19 mouse cellular contexts compared by ENCODE assay signal in genomic region chr12:82179626-82180025, GRCm38 (mm10). TPM values are rescaled to one million over a fixed set of nuclear protein-coding genes. Genes with fewer than 3 reads are reported as not detected.
DNase-seq lines count a peak whose midpoint lies in the region; ATAC-seq lines count a peak whose summit lies in the region.
"Had no signal": no experiment of that assay in that cellular context is flagged by ENCODE, and none has a peak within 500 bp of the region (broad histone marks: within the 10 kb centered on the region; RNA-seq: fewer than 3 reads in every experiment).

No protein-coding gene starts in this region.

- DNase-seq in heart, embryonic 10.5 days (ENCODE audit: low spot score): peak; percentile 52
- DNase-seq in heart, postnatal 36 days: no peak
- peak; percentile 45 to 46 for DNase-seq in B cell, adult 2 months
- DNase-seq in layer of hippocampus, postnatal 10 days (ENCODE audit: low spot score in 2 of 2): no peak
- DNase-seq in midbrain, embryonic 10.5 days (ENCODE audit: low spot score): no peak
- DNase-seq: adrenal gland, postnatal 14 days; cerebellum, adult 2 months; cerebellum, postnatal 14 days; embryo, embryonic 11 days; gastrocnemius, postnatal 14 days had no signal

- H3K4me3 ChIP-seq in heart, embryonic 10.5 days: no peak overlapping the region
- H3K4me3 ChIP-seq in midbrain, embryonic 10.5 days: no peak overlapping the region
- H3K4me3 ChIP-seq: embryonic facial prominence, embryonic 15.5 days; erythroblast, embryonic 14.5 days; forebrain, embryonic 12.5 days; heart, embryonic 13.5 days; hindbrain, embryonic 13.5 days had no signal

- peaks cover 13% of the 10 kb centered on the region for H3K4me1 ChIP-seq in heart, embryonic 10.5 days
- peaks cover 1% of the 10 kb centered on the region; the same call in 1 of the 2 replicates for H3K4me1 ChIP-seq in midbrain, embryonic 10.5 days
- H3K4me1 ChIP-seq: forebrain, embryonic 12.5 days; hindbrain, embryonic 13.5 days had no signal

- no peaks in the 10 kb centered on the region for H3K27me3 ChIP-seq in heart, embryonic 10.5 days (ENCODE audit: insufficient read depth, poor library complexity, severe bottlenecking)
- H3K27me3 ChIP-seq in midbrain, embryonic 10.5 days (ENCODE audit: low read depth, poor library complexity, severe bottlenecking): no peaks in the 10 kb centered on the region
- H3K27me3 ChIP-seq: embryonic facial prominence, embryonic 15.5 days; forebrain, embryonic 12.5 days; heart, embryonic 13.5 days; hindbrain, embryonic 13.5 days had no signal

- WGBS in heart, embryonic 10.5 days: 90% methylated on average over 4 of the region's 4 CpGs
- WGBS in midbrain, embryonic 10.5 days: 87% methylated on average over 4 of the region's 4 CpGs

- intact Hi-C loops in heart, postnatal 36 days (cut with DNase I): no loop called here

- H3K36me3 ChIP-seq in heart, embryonic 10.5 days: peaks cover 38% of the 10 kb centered on the region
- H3K36me3 ChIP-seq in midbrain, embryonic 10.5 days: peaks cover 69% of the 10 kb centered on the region

- ATAC-seq in monocyte, adult 5-6 weeks (replicated peaks; ENCODE audit: insufficient number of reproducible peaks, low FRiP score, low TSS enrichment, poor library complexity, severe bottlenecking): peak; percentile 56; the same call in 1 of the 2 replicates
- ATAC-seq: CD4-positive, CD25-positive, alpha-beta regulatory T cell, adult 4 months; forebrain, embryonic 16.5 days; hindbrain, postnatal 0 days had no signal

- H3K27ac ChIP-seq in heart, embryonic 10.5 days: no peak overlapping the region
- no peak overlapping the region for H3K27ac ChIP-seq in midbrain, embryonic 10.5 days (replicated peaks)
- H3K27ac ChIP-seq: embryonic facial prominence, embryonic 15.5 days; forebrain, embryonic 12.5 days; heart, embryonic 13.5 days; hindbrain, embryonic 13.5 days; hindbrain, postnatal 0 days had no signal

- 0 out of 2 replicates have a peak, but pooled peaks cover 2% of the 10 kb centered on the region for H3K9me3 ChIP-seq in heart, embryonic 10.5 days
- H3K9me3 ChIP-seq in midbrain, embryonic 10.5 days (replicated peaks): peaks cover 19% of the 10 kb centered on the region
- H3K9me3 ChIP-seq: embryonic facial prominence, embryonic 15.5 days; forebrain, embryonic 12.5 days had no signal

RNA-seq across cellular contexts. Expression of gene Sipa1l1, which starts 10.5 kb away (rescaled TPM):
- polyA plus RNA-seq in heart, embryonic 10.5 days (2016; fragmentation: Nextera tagmentation; extraction: Ambion mirVana): 35.2 and 37.0 TPM in 2 replicates
- total RNA-seq in heart, postnatal 36 days (2021): 10 to 100 TPM in 1 of 2 experiments, 1 to 10 TPM in 1; 8.6 to 10.5 TPM
- total RNA-seq in monocyte, adult 5-6 weeks (2017): 44.5 to 87.6 TPM (median 61.0 TPM) in 3 replicates
- total RNA-seq in layer of hippocampus, postnatal 10 days (2021): 100 to 1,000 TPM; 140 to 146 TPM
- polyA plus RNA-seq in midbrain, embryonic 10.5 days (2016; fragmentation: Nextera tagmentation; extraction: Ambion mirVana): 28.6 and 30.3 TPM in 2 replicates

Comparison
In these comparisons a context has a peak if more than half of its experiments do, and no peak if none do; other contexts are left out.
1. DNase-seq: peak in heart, embryonic 10.5 days (single experiment) and B cell, adult 2 months (2 of 2); none in heart, postnatal 36 days (0 of 2), layer of hippocampus, postnatal 10 days (0 of 2) and midbrain, embryonic 10.5 days (single experiment).